Mouse (Mus musculus) spleen, postnatal 36 days (tissue): ENCODE data around the gene RPS10-NUDT3.

Experiments
- DNase-seq, 2 experiments: peaks; one replicate each; pipeline ENCODE4 v3.0.0; 2022; ENCODE audit warnings: low spot score in 2 of 2, mixed read lengths in 1 of 2

Gene RPS10-NUDT3

GRCm38 (mm10) chr17:27634871-27635574, at the start of gene RPS10-NUDT3:
Gene RPS10-NUDT3 (minus strand): TSS chr17:27635222.
- DNase-seq = peak; percentile 85 to 87

GRCm38 (mm10) chr17:27678924-27679813, 44.1 kb upstream of the RPS10-NUDT3 start:
- DNase-seq = no peak

GRCm38 (mm10) chr17:27677756-27678155, 42.7 kb upstream of the RPS10-NUDT3 start:
- no peak for DNase-seq

GRCm38 (mm10) chr17:27676270-27676669, 41.2 kb upstream of the RPS10-NUDT3 start:
- DNase-seq = no peak

- DNase-seq = no peak
Observed at GRCm38 (mm10) chr17:27675453-27675852, 40.4 kb upstream of the RPS10-NUDT3 start.

- DNase-seq = no peak
Observed at GRCm38 (mm10) chr17:27673945-27674344, 38.9 kb upstream of the RPS10-NUDT3 start.

GRCm38 (mm10) chr17:27671720-27672119, 36.7 kb upstream of the RPS10-NUDT3 start:
- no peak for DNase-seq

GRCm38 (mm10) chr17:27658767-27659166, 23.7 kb upstream of the RPS10-NUDT3 start:
- DNase-seq = no peak

GRCm38 (mm10) chr17:27657123-27657522, 22.1 kb upstream of the RPS10-NUDT3 start:
- no peak for DNase-seq

- no peak for DNase-seq
Observed at GRCm38 (mm10) chr17:27656414-27656813, 21.4 kb upstream of the RPS10-NUDT3 start.

- DNase-seq = peak; percentile 59 to 68
Observed at GRCm38 (mm10) chr17:27656011-27656399, 21.0 kb upstream of the RPS10-NUDT3 start.

- peak; percentile 62 to 65 for DNase-seq
Observed at GRCm38 (mm10) chr17:27655089-27656010, 20.3 kb upstream of the RPS10-NUDT3 start, which contains the start of gene Pacsin1. Gene Pacsin1 (plus strand): TSS chr17:27655509.

- DNase-seq = no peak
Observed at GRCm38 (mm10) chr17:27653253-27653959, 18.4 kb upstream of the RPS10-NUDT3 start.

GRCm38 (mm10) chr17:27652046-27652790, 17.2 kb upstream of the RPS10-NUDT3 start:
- peak in 1 of 2 experiments; percentile 17 for DNase-seq

GRCm38 (mm10) chr17:27650586-27650985, 15.6 kb upstream of the RPS10-NUDT3 start:
- no peak for DNase-seq

GRCm38 (mm10) chr17:27650160-27650559, 15.1 kb upstream of the RPS10-NUDT3 start:
- DNase-seq = peak; percentile 63 to 65

GRCm38 (mm10) chr17:27645807-27646206, 10.8 kb upstream of the RPS10-NUDT3 start:
- DNase-seq = no peak

- no peak for DNase-seq
Observed at GRCm38 (mm10) chr17:27644572-27644971, 9.6 kb upstream of the RPS10-NUDT3 start.

- DNase-seq = no peak
Observed at GRCm38 (mm10) chr17:27643756-27644155, 8.7 kb upstream of the RPS10-NUDT3 start.

- DNase-seq = no peak
Observed at GRCm38 (mm10) chr17:27643101-27643500, 8.1 kb upstream of the RPS10-NUDT3 start.
